ENCODE assay signal across 8 mouse cellular contexts in genomic region chr9:71772338-71772737, GRCm38 (mm10). TPM values are rescaled to one million over a fixed set of nuclear protein-coding genes. Genes with fewer than 3 reads are reported as not detected.
A peak's percentile ranks its signal among the peaks of the same experiment; 100 is the strongest.
DNase-seq lines count a peak whose midpoint lies in the region; ATAC-seq lines count a peak whose summit lies in the region.

No protein-coding gene starts in this region.

- peaks cover 5% of the 10 kb centered on the region; the same call in 1 of the 2 replicates for H3K4me1 ChIP-seq in forebrain, embryonic 11.5 days (replicated peaks; ENCODE audit: control insufficient read depth, insufficient read depth, low read length)
- peaks cover 10% of the 10 kb centered on the region for H3K4me1 ChIP-seq in forebrain, embryonic 12.5 days
- peaks cover 19% of the 10 kb centered on the region for H3K4me1 ChIP-seq in neural tube, embryonic 15.5 days
- H3K4me1 ChIP-seq in limb, embryonic 11.5 days (ENCODE audit: control insufficient read depth, insufficient read depth, low read length) = peaks cover 11% of the 10 kb centered on the region; the same call in 1 of the 2 replicates

- no peak overlapping the region for H3K4me3 ChIP-seq in forebrain, embryonic 11.5 days (ENCODE audit: low read depth, low read length)
- H3K4me3 ChIP-seq in forebrain, embryonic 12.5 days (replicated peaks) = no peak overlapping the region
- H3K4me3 ChIP-seq in neural tube, embryonic 15.5 days (replicated peaks) = no peak overlapping the region
- H3K4me3 ChIP-seq in limb, embryonic 11.5 days (ENCODE audit: low read depth, low read length) = no peak overlapping the region

- H3K27ac ChIP-seq in forebrain, embryonic 11.5 days (ENCODE audit: low read depth, low read length) = no peak overlapping the region
- no peak overlapping the region for H3K27ac ChIP-seq in forebrain, embryonic 12.5 days
- H3K27ac ChIP-seq in neural tube, embryonic 15.5 days (replicated peaks) = no peak overlapping the region
- no peak overlapping the region for H3K27ac ChIP-seq in limb, embryonic 11.5 days (replicated peaks; ENCODE audit: low read depth, low read length)

- DNase-seq in forebrain, embryonic 11.5 days (ENCODE audit: low spot score) = peak; percentile 62
- DNase-seq in neural tube, embryonic 10.5 days (ENCODE audit: extremely low spot score, low spot score) = peak; percentile 43
- DNase-seq in cerebellum, adult 8-10 months = peak; percentile 64
- DNase-seq in limb, embryonic 11.5 days (ENCODE audit: low spot score) = peak; percentile 76
- peak; percentile 45 to 79 for DNase-seq in spleen, postnatal 4 days (ENCODE audit: low spot score in 2 of 2)
- DNase-seq in frontal cortex, postnatal 10 days (ENCODE audit: low spot score in 2 of 2) = no peak

- no peak overlapping the region for H3K4me2 ChIP-seq in forebrain, embryonic 11.5 days (ENCODE audit: low read depth, low read length, severe bottlenecking)
- no peak overlapping the region for H3K4me2 ChIP-seq in forebrain, embryonic 12.5 days
- no peak overlapping the region for H3K4me2 ChIP-seq in neural tube, embryonic 15.5 days
- no peak overlapping the region for H3K4me2 ChIP-seq in limb, embryonic 11.5 days (ENCODE audit: low read depth, severe bottlenecking)

- 72% methylated on average over 5 of the region's 5 CpGs for WGBS in forebrain, embryonic 11.5 days
- 71% methylated on average over 5 of the region's 5 CpGs for WGBS in forebrain, embryonic 12.5 days
- WGBS in neural tube, embryonic 15.5 days = 73% methylated on average over 5 of the region's 5 CpGs
- WGBS in limb, embryonic 11.5 days = 72% methylated on average over 5 of the region's 5 CpGs

- H3K36me3 ChIP-seq in forebrain, embryonic 11.5 days (ENCODE audit: control insufficient read depth, insufficient read depth, low read length) = no peaks in the 10 kb centered on the region
- H3K36me3 ChIP-seq in forebrain, embryonic 12.5 days (replicated peaks) = no peaks in the 10 kb centered on the region
- H3K36me3 ChIP-seq in neural tube, embryonic 15.5 days = no peaks in the 10 kb centered on the region
- H3K36me3 ChIP-seq in limb, embryonic 11.5 days (ENCODE audit: control insufficient read depth, insufficient read depth, low read length) = no peaks in the 10 kb centered on the region

- H3K9me3 ChIP-seq in forebrain, embryonic 11.5 days (ENCODE audit: control insufficient read depth, low read length) = peaks cover 1% of the 10 kb centered on the region
- H3K9me3 ChIP-seq in forebrain, embryonic 12.5 days = 0 out of 2 replicates have a peak, but pooled peaks cover 2% of the 10 kb centered on the region
- no peaks in the 10 kb centered on the region for H3K9me3 ChIP-seq in neural tube, embryonic 15.5 days (replicated peaks)
- no peaks in the 10 kb centered on the region; the same call in 1 of the 2 replicates for H3K9me3 ChIP-seq in limb, embryonic 11.5 days (ENCODE audit: control insufficient read depth, low read length)

- no peak for ATAC-seq in forebrain, embryonic 11.5 days (replicated peaks; ENCODE audit: low FRiP score)
- no peak for ATAC-seq in forebrain, embryonic 12.5 days (ENCODE audit: low FRiP score)
- no peak for ATAC-seq in neural tube, embryonic 15.5 days (ENCODE audit: low FRiP score)
- no peak for ATAC-seq in limb, embryonic 11.5 days (ENCODE audit: insufficient number of reproducible peaks, low FRiP score, low TSS enrichment, low read depth)

- no peak overlapping the region for H3K9ac ChIP-seq in forebrain, embryonic 11.5 days (ENCODE audit: low read length)
- H3K9ac ChIP-seq in forebrain, embryonic 12.5 days = no peak overlapping the region
- H3K9ac ChIP-seq in neural tube, embryonic 15.5 days (replicated peaks) = no peak overlapping the region
- H3K9ac ChIP-seq in limb, embryonic 11.5 days (ENCODE audit: low read length) = no peak overlapping the region

- H3K27me3 ChIP-seq in forebrain, embryonic 11.5 days (ENCODE audit: control insufficient read depth, insufficient read depth, low read length) = peaks cover 21% of the 10 kb centered on the region
- peaks cover 56% of the 10 kb centered on the region for H3K27me3 ChIP-seq in forebrain, embryonic 12.5 days
- peaks cover 16% of the 10 kb centered on the region for H3K27me3 ChIP-seq in neural tube, embryonic 15.5 days (replicated peaks)
- H3K27me3 ChIP-seq in limb, embryonic 11.5 days (ENCODE audit: control insufficient read depth, insufficient read depth, low read length) = no peaks in the 10 kb centered on the region

RNA-seq across cellular contexts. Expression of gene Cgnl1, which starts 0.9 kb away (rescaled TPM):
- polyA plus RNA-seq in forebrain, embryonic 11.5 days (2014; fragmentation: Nextera tagmentation; extraction: Ambion mirVana) = 5.2 and 5.9 TPM in 2 replicates
- 5.1 and 5.2 TPM in 2 replicates for polyA plus RNA-seq in forebrain, embryonic 12.5 days (2016; fragmentation: Nextera tagmentation; extraction: Ambion mirVana)
- polyA plus RNA-seq in neural tube, embryonic 15.5 days (2015; fragmentation: Nextera tagmentation; extraction: Ambion mirVana) = 6.9 and 8.0 TPM in 2 replicates
- polyA plus RNA-seq in limb, embryonic 11.5 days (2014; fragmentation: Nextera tagmentation; extraction: Ambion mirVana) = 6.7 and 7.3 TPM in 2 replicates

Comparison
In these comparisons a context has a peak if more than half of its experiments do, and no peak if none do; other contexts are left out.
1. DNase-seq: peak in forebrain, embryonic 11.5 days (single experiment), neural tube, embryonic 10.5 days (single experiment), cerebellum, adult 8-10 months (single experiment), limb, embryonic 11.5 days (single experiment) and spleen, postnatal 4 days (2 of 2); none in frontal cortex, postnatal 10 days (0 of 2).